Mouse (Mus musculus): ENCODE data around the gene Syngr4. TPM values are rescaled to one million over a fixed set of nuclear protein-coding genes. Genes with fewer than 3 reads are reported as not detected.
"Not testable (repeated sequence)": the region's sequence is repeated elsewhere in the genome, so short reads cannot be mapped to it uniquely, and the experiment has no call there.

Gene Syngr4
- polyA plus RNA-seq, 1 experiment from 2014 or later: 1.1 TPM

GRCm38 (mm10) chr7:45908384-45908783 is 11.9 kb upstream of the Syngr4 start:
- Histone ChIP-seq H3K27ac (no peak overlapping the region), H3K4me1 (replicated peaks) (no peaks in the 10 kb centered on the region), H3K27me3 (ENCODE audit: insufficient read depth, poor library complexity, severe bottlenecking) (no peaks in the 10 kb centered on the region), H3K36me3 (peaks cover 56% of the 10 kb centered on the region), H3K4me3 (no peak overlapping the region), H3K9me3 (peaks cover 7% of the 10 kb centered on the region; the same call in 1 of the 2 replicates)
- DNase-seq (ENCODE audit: low spot score): no peak

GRCm38 (mm10) chr7:45906622-45907021 is 10.1 kb upstream of the Syngr4 start:
- WGBS: 87% methylated on average over 9 of the region's 9 CpGs

GRCm38 (mm10) chr7:45902481-45903002 is 6.0 kb upstream of the Syngr4 start:
- DNase-seq (ENCODE audit: low spot score): no peak
- Histone ChIP-seq H3K36me3 (peaks cover 12% of the 10 kb centered on the region; the same call in 1 of the 2 replicates), H3K4me1 (replicated peaks) (peaks cover 9% of the 10 kb centered on the region), H3K4me3 (no peak overlapping the region), H3K9me3 (0 out of 2 replicates have a peak, but pooled peaks cover 3% of the 10 kb centered on the region), H3K27me3 (ENCODE audit: insufficient read depth, poor library complexity, severe bottlenecking) (no peaks in the 10 kb centered on the region), H3K27ac (no peak overlapping the region)
- 82% methylated on average over 12 of the region's 12 CpGs for WGBS

More at GRCm38 (mm10) chr7:45906622-45907021, 10.1 kb upstream of the Syngr4 start:
- Histone ChIP-seq H3K4me1 (replicated peaks) (no peaks in the 10 kb centered on the region), H3K4me3 (no peak overlapping the region), H3K9me3 (peaks cover 7% of the 10 kb centered on the region; the same call in 1 of the 2 replicates), H3K27ac (no peak overlapping the region), H3K27me3 (ENCODE audit: insufficient read depth, poor library complexity, severe bottlenecking) (no peaks in the 10 kb centered on the region), H3K36me3 (peaks cover 50% of the 10 kb centered on the region)
- no peak for DNase-seq (ENCODE audit: low spot score)

- peak; percentile 25 for DNase-seq (ENCODE audit: low spot score)
- no peaks in the 10 kb centered on the region for H3K27me3 ChIP-seq (ENCODE audit: insufficient read depth, poor library complexity, severe bottlenecking)
- H3K4me3 ChIP-seq: no peak overlapping the region
- H3K9me3 ChIP-seq: 0 out of 2 replicates have a peak, but pooled peaks cover 3% of the 10 kb centered on the region
- H3K27ac ChIP-seq: no peak overlapping the region
- H3K36me3 ChIP-seq: peaks cover 4% of the 10 kb centered on the region; the same call in 1 of the 2 replicates
- WGBS: 63% methylated on average over 5 of the region's 5 CpGs
- peaks cover 15% of the 10 kb centered on the region for H3K4me1 ChIP-seq (replicated peaks)
These were observed 5.0 kb upstream of the Syngr4 start for GRCm38 (mm10) chr7:45901562-45901961.

GRCm38 (mm10) chr7:45898125-45898524 is 1.6 kb upstream of the Syngr4 start:
- Histone ChIP-seq H3K4me1 (replicated peaks) (peaks cover 20% of the 10 kb centered on the region), H3K4me3 (peak overlapping the region; percentile 60; the same call in 1 of the 2 replicates), H3K27ac (peak overlapping the region; percentile 90; the same call in 1 of the 2 replicates)
- WGBS: 58% methylated on average over 4 of the region's 4 CpGs
- not testable (repeated sequence) for H3K36me3 ChIP-seq; DNase-seq (ENCODE audit: low spot score); H3K27me3 ChIP-seq (ENCODE audit: insufficient read depth, poor library complexity, severe bottlenecking); H3K9me3 ChIP-seq

- DNase-seq (ENCODE audit: low spot score): no peak
- H3K4me1 ChIP-seq (replicated peaks): peaks cover 20% of the 10 kb centered on the region
- H3K4me3 ChIP-seq: peak overlapping the region; percentile 60
- no peaks in the 10 kb centered on the region for H3K9me3 ChIP-seq
- H3K36me3 ChIP-seq: no peaks in the 10 kb centered on the region
- H3K27ac ChIP-seq: peak overlapping the region; percentile 90
- H3K27me3 ChIP-seq (ENCODE audit: insufficient read depth, poor library complexity, severe bottlenecking): peaks cover 9% of the 10 kb centered on the region
- WGBS: under 1% methylated on average over 19 of the region's 19 CpGs
These were observed 794 bp upstream of the Syngr4 start for GRCm38 (mm10) chr7:45897258-45897757.

- Histone ChIP-seq H3K27ac (peak overlapping the region; percentile 86), H3K36me3 (no peaks in the 10 kb centered on the region), H3K4me1 (replicated peaks) (peaks cover 20% of the 10 kb centered on the region), H3K27me3 (ENCODE audit: insufficient read depth, poor library complexity, severe bottlenecking) (peaks cover 9% of the 10 kb centered on the region), H3K4me3 (peak overlapping the region; percentile 60), H3K9me3 (no peaks in the 10 kb centered on the region)
- WGBS: 77% methylated on average over 6 of the region's 6 CpGs
- DNase-seq (ENCODE audit: low spot score): no peak
These were observed 490 bp downstream of the Syngr4 start for GRCm38 (mm10) chr7:45895931-45896516.

GRCm38 (mm10) chr7:45892651-45893050 is 3.9 kb downstream of the Syngr4 start:
- DNase-seq (ENCODE audit: low spot score): no peak
- Histone ChIP-seq H3K9me3 (no peaks in the 10 kb centered on the region), H3K4me3 (no peak overlapping the region), H3K36me3 (no peaks in the 10 kb centered on the region), H3K27ac (no peak overlapping the region), H3K4me1 (replicated peaks) (peaks cover 12% of the 10 kb centered on the region), H3K27me3 (ENCODE audit: insufficient read depth, poor library complexity, severe bottlenecking) (peaks cover 9% of the 10 kb centered on the region)
- 77% methylated on average over 2 of the region's 2 CpGs for WGBS

- Histone ChIP-seq H3K4me3 (no peak overlapping the region), H3K27ac (no peak overlapping the region), H3K4me1 (replicated peaks) (no peaks in the 10 kb centered on the region; the same call in 1 of the 2 replicates), H3K36me3 (peaks cover 42% of the 10 kb centered on the region), H3K9me3 (no peaks in the 10 kb centered on the region), H3K27me3 (ENCODE audit: insufficient read depth, poor library complexity, severe bottlenecking) (no peaks in the 10 kb centered on the region)
- DNase-seq (ENCODE audit: low spot score): no peak
- WGBS: 73% methylated on average over 3 of the region's 3 CpGs
These were observed 9.3 kb downstream of the Syngr4 start for GRCm38 (mm10) chr7:45887246-45887645.

GRCm38 (mm10) chr7:45881011-45881410 is 15.5 kb downstream of the Syngr4 start:
- H3K4me1 ChIP-seq (replicated peaks): no peaks in the 10 kb centered on the region
- no peaks in the 10 kb centered on the region for H3K27me3 ChIP-seq (ENCODE audit: insufficient read depth, poor library complexity, severe bottlenecking)
- H3K27ac ChIP-seq: no peak overlapping the region
- 94% methylated on average over 2 of the region's 2 CpGs for whole genome bisulfite sequencing
- no peak overlapping the region for H3K4me3 ChIP-seq
- H3K9me3 ChIP-seq: no peaks in the 10 kb centered on the region; the same call in 1 of the 2 replicates
- no peak for DNase-seq (ENCODE audit: low spot score)
- H3K36me3 ChIP-seq: peaks cover 99% of the 10 kb centered on the region

GRCm38 (mm10) chr7:45880531-45880930 is 16.0 kb downstream of the Syngr4 start:
- Histone ChIP-seq H3K27me3 (ENCODE audit: insufficient read depth, poor library complexity, severe bottlenecking) (no peaks in the 10 kb centered on the region), H3K27ac (no peak overlapping the region), H3K36me3 (peaks cover 99% of the 10 kb centered on the region), H3K4me1 (replicated peaks) (no peaks in the 10 kb centered on the region), H3K4me3 (no peak overlapping the region), H3K9me3 (no peaks in the 10 kb centered on the region; the same call in 1 of the 2 replicates)
- 97% methylated on average over 4 of the region's 4 CpGs for WGBS
- DNase-seq (ENCODE audit: low spot score): no peak

- DNase-seq (ENCODE audit: low spot score); H3K27ac ChIP-seq; H3K9me3 ChIP-seq; H3K4me3 ChIP-seq; H3K27me3 ChIP-seq (ENCODE audit: insufficient read depth, poor library complexity, severe bottlenecking): not testable (repeated sequence)
- WGBS: 93% methylated on average over 1 of the region's 1 CpGs
- peaks cover 19% of the 10 kb centered on the region for H3K4me1 ChIP-seq (replicated peaks)
- H3K36me3 ChIP-seq: peaks cover 94% of the 10 kb centered on the region
These were observed 18.2 kb downstream of the Syngr4 start, which contains the start of gene Grin2d for GRCm38 (mm10) chr7:45878278-45878677. Grin2d (minus strand) TSS chr7:45878378.

GRCm38 (mm10) chr7:45876895-45877294 is 19.6 kb downstream of the Syngr4 start:
- Histone ChIP-seq H3K27me3 (ENCODE audit: insufficient read depth, poor library complexity, severe bottlenecking) (peaks cover 5% of the 10 kb centered on the region), H3K36me3 (peaks cover 80% of the 10 kb centered on the region), H3K27ac (no peak overlapping the region), H3K9me3 (no peaks in the 10 kb centered on the region; the same call in 1 of the 2 replicates), H3K4me1 (replicated peaks) (peaks cover 19% of the 10 kb centered on the region), H3K4me3 (no peak overlapping the region)
- DNase-seq (ENCODE audit: low spot score): no peak
- WGBS: 98% methylated on average over 7 of the region's 7 CpGs

Data from hindbrain, embryonic 10.5 days (tissue).